12 mouse cellular contexts compared by ENCODE assay signal in the genomic region with DNA sequence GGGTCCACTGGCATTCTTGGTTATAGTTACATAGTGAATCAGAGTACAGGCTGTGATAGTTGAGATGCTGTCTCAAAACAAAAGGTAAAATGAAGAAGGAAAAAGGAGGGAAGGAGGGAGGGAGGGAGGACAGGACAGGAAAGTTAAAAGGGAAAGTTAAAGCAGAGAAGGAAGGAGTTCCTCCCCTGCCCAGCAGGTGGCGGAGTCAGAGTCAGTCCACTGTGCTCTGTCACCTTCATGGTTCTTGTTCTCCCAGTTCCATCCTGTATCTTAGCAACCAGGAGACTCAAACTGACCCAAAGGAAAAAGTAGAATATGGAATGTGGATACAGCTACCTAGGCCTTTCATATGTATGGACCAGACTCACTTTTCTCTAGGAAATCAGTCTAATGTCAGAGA.
DNase-seq lines count a peak whose midpoint lies in the region; ATAC-seq and TF ChIP-seq lines count a peak whose summit lies in the region.
"Had no signal": no experiment of that assay in that cellular context is flagged by ENCODE, and none has a peak within 500 bp of the region (broad histone marks: within the 10 kb centered on the region; RNA-seq: fewer than 3 reads in every experiment).

No protein-coding gene starts in this region.

- TF ChIP-seq EP300 in heart, adult 2 months (IDR thresholded peaks at IDR 0.05; ENCODE audit: insufficient read depth, low read depth, low read length): no peak
- TF ChIP-seq EP300 in liver, embryonic 14.5 days (IDR thresholded peaks at IDR 0.05; ENCODE audit: low read depth): no peak
- no peak for TF ChIP-seq EP300 in ES-Bruce4 (IDR thresholded peaks at IDR 0.05; ENCODE audit: insufficient read depth, low read depth, low read length)

- TF ChIP-seq POLR2A in heart, adult 2 months (IDR thresholded peaks at IDR 0.05; ENCODE audit: insufficient read depth, low read depth, low read length): no peak
- no peak for TF ChIP-seq POLR2A in ES-Bruce4 (IDR thresholded peaks at IDR 0.05; ENCODE audit: insufficient read depth, low read length)
- no peak for TF ChIP-seq POLR2A in cortical plate, adult 2 months (IDR thresholded peaks at IDR 0.05; ENCODE audit: extremely low read depth, insufficient read depth, low read length)

- H3K9ac ChIP-seq in heart, adult 2 months (ENCODE audit: low read depth, low read length): no peak overlapping the region
- no peak overlapping the region for H3K9ac ChIP-seq in heart, embryonic 12.5 days
- H3K9ac ChIP-seq in liver, embryonic 14.5 days (replicated peaks): no peak overlapping the region
- no peak overlapping the region for H3K9ac ChIP-seq in liver, embryonic 12.5 days
- H3K9ac ChIP-seq in ES-Bruce4 (ENCODE audit: low read depth, poor library complexity, severe bottlenecking): no peak overlapping the region
- no peak overlapping the region for H3K9ac ChIP-seq in forebrain, embryonic 13.5 days
- H3K9ac ChIP-seq: embryonic facial prominence, embryonic 15.5 days; neural tube, embryonic 12.5 days had no signal

- no peak for DNase-seq in heart, adult 2 months
- no peak for DNase-seq in liver, embryonic 14.5 days (ENCODE audit: low read depth in 3 of 3, low spot score in 3 of 3)
- no peak for DNase-seq in cerebellum, postnatal 14 days
- DNase-seq: gastrocnemius, postnatal 25 days; thymus, postnatal 14 days had no signal

- H3K27ac ChIP-seq in heart, adult 2 months: no peak overlapping the region
- no peak overlapping the region for H3K27ac ChIP-seq in heart, embryonic 12.5 days (ENCODE audit: poor library complexity, severe bottlenecking)
- no peak overlapping the region for H3K27ac ChIP-seq in liver, embryonic 14.5 days
- H3K27ac ChIP-seq in liver, embryonic 12.5 days: no peak overlapping the region
- H3K27ac ChIP-seq in ES-Bruce4 (ENCODE audit: insufficient read depth, low read length): no peak overlapping the region
- no peak overlapping the region for H3K27ac ChIP-seq in cortical plate, adult 2 months (ENCODE audit: insufficient read depth, low read length)
- H3K27ac ChIP-seq in forebrain, embryonic 13.5 days: no peak overlapping the region
- H3K27ac ChIP-seq: embryonic facial prominence, embryonic 15.5 days; neural tube, embryonic 12.5 days had no signal

- no peaks in the 10 kb centered on the region for H3K79me2 ChIP-seq in heart, adult 2 months (replicated peaks; ENCODE audit: control insufficient read depth, insufficient read depth, low read length)

- intact Hi-C loops in heart, adult 2 months (cut with DNase I): loop anchor here (2.0 kb wide), 1 partner anchor 209 kb away; no protein-coding TSS in a partner anchor

- ATAC-seq in heart, embryonic 12.5 days (ENCODE audit: insufficient number of reproducible peaks, low FRiP score): no peak
- ATAC-seq in liver, embryonic 14.5 days (ENCODE audit: insufficient read depth): no peak
- ATAC-seq in liver, embryonic 12.5 days: no peak
- ATAC-seq in forebrain, embryonic 13.5 days: no peak

- no peaks in the 10 kb centered on the region for H3K9me3 ChIP-seq in heart, embryonic 12.5 days (replicated peaks)
- no peaks in the 10 kb centered on the region for H3K9me3 ChIP-seq in liver, embryonic 14.5 days (ENCODE audit: control insufficient read depth, low read length)
- H3K9me3 ChIP-seq in liver, embryonic 12.5 days (replicated peaks): no peaks in the 10 kb centered on the region
- H3K9me3 ChIP-seq in ES-Bruce4 (replicated peaks; ENCODE audit: control insufficient read depth, insufficient read depth, low read length, poor library complexity, severe bottlenecking): no peaks in the 10 kb centered on the region; the same call in 1 of the 2 replicates
- H3K9me3 ChIP-seq in forebrain, embryonic 13.5 days (replicated peaks): 0 out of 2 replicates have a peak, but pooled peaks cover 3% of the 10 kb centered on the region
- H3K9me3 ChIP-seq: embryonic facial prominence, embryonic 15.5 days; neural tube, embryonic 12.5 days had no signal

- peak; percentile 68 for TF ChIP-seq CTCF in heart, adult 2 months (IDR thresholded peaks at IDR 0.05)
- TF ChIP-seq CTCF in liver, embryonic 14.5 days (IDR thresholded peaks at IDR 0.05; ENCODE audit: low read depth): peak; percentile 41
- peak; percentile 72 for TF ChIP-seq CTCF in ES-Bruce4 (IDR thresholded peaks at IDR 0.05; ENCODE audit: low read depth, low read length)
- peak; percentile 14; the same call in 1 of the 2 replicates for TF ChIP-seq CTCF in cortical plate, adult 2 months (IDR thresholded peaks at IDR 0.05; ENCODE audit: extremely low read depth, insufficient read depth, low read length)

- 94% methylated on average over 1 of the region's 1 CpGs for WGBS in heart, adult 2 months
- 81% methylated on average over 1 of the region's 1 CpGs for WGBS in heart, embryonic 12.5 days
- WGBS in liver, embryonic 14.5 days (ENCODE audit: insufficient replicate concordance): 80% methylated on average over 1 of the region's 1 CpGs
- WGBS in liver, embryonic 12.5 days (ENCODE audit: insufficient replicate concordance): 67% methylated on average over 1 of the region's 1 CpGs
- WGBS in forebrain, embryonic 13.5 days: 94% methylated on average over 1 of the region's 1 CpGs

- H3K36me3 ChIP-seq in heart, adult 2 months (ENCODE audit: control insufficient read depth, insufficient read depth, low read length): no peaks in the 10 kb centered on the region
- no peaks in the 10 kb centered on the region for H3K36me3 ChIP-seq in heart, embryonic 12.5 days
- no peaks in the 10 kb centered on the region for H3K36me3 ChIP-seq in liver, embryonic 14.5 days (replicated peaks; ENCODE audit: control insufficient read depth, insufficient read depth, low read depth)
- H3K36me3 ChIP-seq in liver, embryonic 12.5 days: no peaks in the 10 kb centered on the region
- no peaks in the 10 kb centered on the region for H3K36me3 ChIP-seq in ES-Bruce4 (ENCODE audit: control insufficient read depth, insufficient read depth, low read length, poor library complexity, severe bottlenecking)
- H3K36me3 ChIP-seq in forebrain, embryonic 13.5 days (ENCODE audit: poor library complexity, severe bottlenecking): no peaks in the 10 kb centered on the region
- H3K36me3 ChIP-seq: embryonic facial prominence, embryonic 15.5 days; neural tube, embryonic 12.5 days had no signal

- no peaks in the 10 kb centered on the region for H3K4me1 ChIP-seq in heart, adult 2 months (ENCODE audit: control insufficient read depth, insufficient read depth, low read length)
- H3K4me1 ChIP-seq in heart, embryonic 12.5 days (replicated peaks): peaks cover 6% of the 10 kb centered on the region
- H3K4me1 ChIP-seq in liver, embryonic 14.5 days (replicated peaks; ENCODE audit: control insufficient read depth in 2 of 2, insufficient read depth in 2 of 2, low read length in 1 of 2): no peaks in the 10 kb centered on the region
- no peaks in the 10 kb centered on the region for H3K4me1 ChIP-seq in liver, embryonic 12.5 days
- H3K4me1 ChIP-seq in ES-Bruce4 (ENCODE audit: control insufficient read depth, insufficient read depth, low read length): peaks cover 5% of the 10 kb centered on the region
- H3K4me1 ChIP-seq in cortical plate, adult 2 months (ENCODE audit: control insufficient read depth, insufficient read depth, low read length): peaks cover 2% of the 10 kb centered on the region; the same call in 1 of the 2 replicates
- peaks cover 17% of the 10 kb centered on the region for H3K4me1 ChIP-seq in forebrain, embryonic 13.5 days
- H3K4me1 ChIP-seq: embryonic facial prominence, embryonic 15.5 days; neural tube, embryonic 12.5 days had no signal

- H3K4me2 ChIP-seq in heart, embryonic 12.5 days: no peak overlapping the region
- H3K4me2 ChIP-seq in liver, embryonic 14.5 days (ENCODE audit: low read depth): no peak overlapping the region
- no peak overlapping the region for H3K4me2 ChIP-seq in liver, embryonic 12.5 days
- no peak overlapping the region for H3K4me2 ChIP-seq in forebrain, embryonic 13.5 days
- H3K4me2 ChIP-seq: embryonic facial prominence, embryonic 15.5 days; neural tube, embryonic 12.5 days had no signal

- no peaks in the 10 kb centered on the region for H3K27me3 ChIP-seq in heart, adult 2 months (ENCODE audit: control insufficient read depth, insufficient read depth, low read length)
- no peaks in the 10 kb centered on the region for H3K27me3 ChIP-seq in heart, embryonic 12.5 days (replicated peaks)
- H3K27me3 ChIP-seq in liver, embryonic 14.5 days (ENCODE audit: control insufficient read depth, insufficient read depth, low read length): no peaks in the 10 kb centered on the region
- no peaks in the 10 kb centered on the region for H3K27me3 ChIP-seq in liver, embryonic 12.5 days (replicated peaks)
- no peaks in the 10 kb centered on the region for H3K27me3 ChIP-seq in ES-Bruce4 (ENCODE audit: control insufficient read depth, insufficient read depth, low read length, poor library complexity, severe bottlenecking)
- no peaks in the 10 kb centered on the region for H3K27me3 ChIP-seq in forebrain, embryonic 13.5 days
- H3K27me3 ChIP-seq: embryonic facial prominence, embryonic 15.5 days; neural tube, embryonic 12.5 days had no signal

- H3K4me3 ChIP-seq in heart, adult 2 months: no peak overlapping the region
- H3K4me3 ChIP-seq in heart, embryonic 12.5 days: no peak overlapping the region
- no peak overlapping the region for H3K4me3 ChIP-seq in liver, embryonic 14.5 days (ENCODE audit: insufficient read depth in 1 of 2, low read depth in 2 of 2, low read length in 2 of 2)
- H3K4me3 ChIP-seq in liver, embryonic 12.5 days: no peak overlapping the region
- no peak overlapping the region for H3K4me3 ChIP-seq in ES-Bruce4 (ENCODE audit: low read depth, low read length)
- H3K4me3 ChIP-seq in cortical plate, adult 2 months (ENCODE audit: insufficient read depth, low read length): no peak overlapping the region
- H3K4me3 ChIP-seq in forebrain, embryonic 13.5 days: no peak overlapping the region
- H3K4me3 ChIP-seq: embryonic facial prominence, embryonic 15.5 days; neural tube, embryonic 12.5 days had no signal

Comparison
In these comparisons a context has a peak if more than half of its experiments do, and no peak if none do; other contexts are left out.
1. CTCF ChIP-seq: peak in every context shown above with its lines; median percentile 72 in ES-Bruce4; 68 in heart, adult 2 months; 41 in liver, embryonic 14.5 days; 14 in cortical plate, adult 2 months.